Mouse (Mus musculus): ENCODE data around the gene Zscan4b.
"Not testable (repeated sequence)": the region's sequence is repeated elsewhere in the genome, so short reads cannot be mapped to it uniquely, and the experiment has no call there.

Zscan4b gene

DNA sequence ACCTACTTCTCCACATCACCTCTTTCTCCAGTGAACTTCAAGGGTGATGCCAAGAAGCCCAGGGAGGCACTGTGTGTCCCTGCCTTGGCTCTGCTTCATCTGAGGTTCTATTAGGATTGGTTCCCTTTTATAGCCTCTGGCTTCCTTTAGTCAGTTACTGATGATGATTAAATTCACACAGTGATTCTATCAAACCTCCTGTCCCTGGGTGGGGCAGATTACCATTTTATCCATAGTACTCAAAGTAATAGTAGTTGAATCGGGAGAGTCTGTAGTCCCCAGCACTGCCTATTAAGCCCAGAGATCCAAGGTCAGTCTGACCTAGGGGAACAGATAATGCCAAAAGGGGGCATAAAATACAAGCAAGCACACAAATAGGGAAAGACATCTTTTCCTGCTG lies at the start of gene Zscan4b:
Gene Zscan4b, minus strand, starts transcription at position 101 of the 400 bp plus-strand sequence.
- not testable (repeated sequence) for DNase-seq (ENCODE audit: low spot score)
